Mouse (Mus musculus) telencephalon, adult 2 months (tissue): Measurements from ENCODE around the gene 1810065E05Rik.
A peak's percentile ranks its signal among the peaks of the same experiment; 100 is the strongest.

Experiments
- DNase-seq: peaks from one replicate; pipeline ENCODE4 v3.0.0-alpha.2; 2011; ENCODE audit warnings: low read depth, low spot score

The 1810065E05Rik gene

DNA sequence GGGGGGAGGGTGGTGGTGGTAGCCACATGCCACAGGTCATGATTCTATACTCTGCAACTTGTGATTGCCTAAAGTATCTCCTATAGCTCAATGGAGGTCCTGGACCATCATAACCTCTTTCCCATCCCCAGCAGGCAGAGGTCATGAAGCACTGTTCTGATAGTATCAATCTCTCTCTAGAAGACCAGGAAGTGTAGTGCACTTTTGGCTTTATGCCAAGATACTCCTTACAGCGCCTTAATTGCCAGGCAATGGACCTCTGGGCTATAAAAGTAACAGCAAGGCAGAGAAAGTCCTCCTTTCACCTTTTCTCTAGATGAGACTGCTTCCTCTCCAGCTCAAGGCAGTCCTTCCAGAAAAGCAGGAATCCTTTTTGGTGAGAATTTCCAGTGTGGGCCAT is at the start of gene 1810065E05Rik:
Gene 1810065E05Rik (plus strand): TSS at position 297 of the 400 bp plus-strand sequence.
- DNase-seq: no peak

DNA sequence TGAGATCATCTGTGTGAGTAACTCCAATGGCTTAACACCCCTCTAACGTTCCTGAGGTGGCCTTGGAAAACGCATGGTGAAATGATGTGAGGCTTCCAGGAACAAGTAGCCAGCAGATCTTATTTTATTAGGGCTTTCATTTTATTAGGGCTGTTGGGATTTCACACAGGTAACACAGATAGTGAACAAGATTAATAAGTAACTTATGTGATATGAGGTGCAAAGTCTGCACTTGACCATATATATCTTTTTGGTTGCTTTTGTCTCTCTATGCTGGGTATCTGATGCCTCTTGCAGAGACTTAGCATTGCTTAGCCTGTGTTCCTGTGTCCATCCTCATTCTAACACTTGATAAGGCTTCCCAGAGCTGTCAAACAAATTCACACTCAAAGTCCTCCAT is 43.6 kb upstream of the 1810065E05Rik start:
- DNase-seq: no peak

DNA sequence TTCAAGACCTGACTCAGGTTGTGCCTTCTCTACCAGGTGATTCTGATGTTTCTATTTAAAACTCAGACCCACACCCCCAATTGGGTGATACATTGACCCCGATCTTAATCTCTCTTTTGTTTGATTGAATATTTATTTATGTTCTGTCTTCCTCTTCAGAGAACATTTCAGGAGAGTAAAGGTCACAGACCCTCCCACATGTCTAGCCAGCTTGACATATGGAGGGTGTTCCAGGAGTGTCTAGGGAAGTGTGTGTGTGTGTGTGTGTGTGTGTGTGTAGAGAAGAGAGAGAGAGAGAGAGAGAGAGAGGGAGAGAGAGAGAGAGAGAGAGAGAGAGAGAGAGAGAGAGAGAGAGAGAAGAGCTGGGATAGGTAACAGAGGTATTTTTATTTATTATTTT is 43.2 kb upstream of the 1810065E05Rik start:
- no peak for DNase-seq

DNA sequence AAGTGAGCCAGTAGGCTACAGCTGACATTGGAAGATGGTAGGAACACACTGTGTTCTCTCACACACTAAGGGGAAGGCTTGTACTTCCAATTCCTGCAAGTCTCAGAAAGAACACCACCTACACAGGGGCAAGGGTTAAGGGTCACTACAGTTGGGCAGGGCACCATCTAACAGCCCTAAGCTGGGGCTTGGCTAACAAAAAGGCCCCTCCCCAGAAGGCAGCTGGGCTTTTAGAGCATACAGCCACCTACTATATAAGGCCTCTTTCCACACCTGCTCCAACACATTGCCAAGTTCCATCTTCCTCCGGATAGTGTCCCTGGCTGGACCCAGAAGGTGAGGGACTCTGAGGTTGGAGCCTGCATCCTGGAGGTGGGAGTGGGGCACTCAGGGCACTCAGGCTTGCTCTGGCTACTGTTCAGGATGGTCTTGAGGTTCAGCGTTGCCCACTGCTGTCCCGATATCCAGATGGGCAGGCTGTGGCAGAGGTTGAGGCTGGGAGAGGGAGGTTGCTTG is 42.1 kb upstream of the 1810065E05Rik start, which contains the start of gene Lypd8:
Gene Lypd8 (plus strand): TSS at position 281 of the 516 bp plus-strand sequence.
- DNase-seq: no peak

DNA sequence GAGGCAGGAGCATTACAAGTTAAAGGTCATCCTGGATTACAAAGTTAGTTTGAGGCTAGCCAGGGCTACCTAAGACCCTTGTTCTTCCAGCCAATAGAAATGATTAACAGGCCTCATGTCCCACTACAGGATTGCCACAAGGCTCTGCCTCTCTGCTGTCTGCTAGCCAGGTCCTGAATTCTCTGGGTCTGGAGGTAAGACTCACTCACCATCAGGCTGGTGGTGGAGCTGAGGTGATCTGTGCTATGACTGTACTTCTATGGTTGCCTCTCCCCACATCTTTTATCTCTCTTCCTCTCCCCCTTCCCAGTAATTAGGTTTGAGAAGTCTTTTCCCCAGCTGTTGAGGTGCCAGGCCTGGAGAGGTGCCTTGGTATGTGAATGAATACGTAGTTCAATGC is 41.4 kb upstream of the 1810065E05Rik start:
- no peak for DNase-seq

DNA sequence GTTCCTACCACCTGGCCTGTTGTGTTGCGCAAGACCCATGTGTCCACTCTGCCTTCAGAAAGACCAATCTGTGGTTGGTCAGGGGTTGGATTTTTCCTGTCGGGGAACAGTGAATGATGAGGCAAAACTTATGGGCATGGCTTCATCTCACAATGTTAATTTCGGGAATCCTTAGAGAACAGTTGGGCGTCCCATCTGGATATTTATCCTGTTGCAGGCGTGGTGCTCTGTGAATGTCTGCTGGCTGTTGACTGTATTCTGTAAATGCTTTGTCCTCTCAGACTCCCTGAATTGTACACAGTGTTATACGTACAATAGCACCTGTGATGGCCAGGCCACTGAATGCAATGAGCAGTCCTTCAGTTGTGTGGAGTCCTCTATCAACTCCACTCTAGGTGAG is 38.4 kb upstream of the 1810065E05Rik start:
- no peak for DNase-seq

DNA sequence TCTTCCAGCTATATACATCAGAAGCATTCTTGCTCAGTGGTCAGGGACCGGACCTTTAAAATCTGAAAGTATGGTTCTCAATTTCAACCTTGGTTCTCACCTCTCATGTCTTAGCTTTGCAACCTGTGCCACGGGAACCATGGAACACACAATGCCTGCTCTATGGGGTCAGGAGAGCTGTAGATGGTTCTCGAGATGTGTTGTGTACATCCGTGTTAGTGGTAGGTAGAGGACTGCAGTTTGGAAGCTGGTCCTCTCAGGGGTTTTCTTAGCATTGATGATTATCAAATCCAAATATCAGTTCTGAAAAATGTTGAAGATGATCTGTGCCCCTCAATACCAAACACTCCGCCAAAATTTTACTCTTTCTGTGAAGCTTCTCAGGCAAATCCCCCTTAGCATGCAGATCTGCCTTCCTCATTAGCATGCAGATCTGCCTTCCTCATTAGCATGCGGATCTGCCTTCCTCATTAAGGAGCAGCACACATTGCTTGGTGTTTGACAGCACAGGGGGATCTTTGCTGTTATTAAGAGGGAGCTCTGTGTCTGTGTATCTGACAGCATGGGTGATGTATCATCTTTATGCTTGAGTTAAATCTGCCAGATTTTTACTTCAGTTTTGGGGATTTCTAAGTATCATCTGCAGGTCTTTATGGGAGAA is 20.8 kb upstream of the 1810065E05Rik start:
- no peak for DNase-seq

DNA sequence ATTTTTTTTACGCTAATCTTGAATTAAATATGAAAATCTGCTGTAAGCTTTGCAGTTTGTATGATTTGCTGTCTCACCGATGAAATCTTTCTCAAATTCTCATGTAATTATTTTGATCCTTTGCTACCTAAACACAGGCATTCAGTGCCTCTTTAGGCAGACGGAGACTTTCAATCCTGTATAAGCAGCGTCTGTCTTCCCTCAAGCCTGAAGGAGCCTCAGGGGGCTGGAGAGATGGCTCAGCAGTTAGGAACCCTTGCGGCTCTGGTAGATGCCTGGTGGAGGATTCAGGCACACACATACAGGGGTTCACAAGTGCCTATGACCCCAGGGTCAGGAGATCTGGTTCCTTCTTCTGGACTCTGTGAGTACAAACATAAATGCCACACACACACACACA is 20.3 kb upstream of the 1810065E05Rik start:
- no peak for DNase-seq

DNA sequence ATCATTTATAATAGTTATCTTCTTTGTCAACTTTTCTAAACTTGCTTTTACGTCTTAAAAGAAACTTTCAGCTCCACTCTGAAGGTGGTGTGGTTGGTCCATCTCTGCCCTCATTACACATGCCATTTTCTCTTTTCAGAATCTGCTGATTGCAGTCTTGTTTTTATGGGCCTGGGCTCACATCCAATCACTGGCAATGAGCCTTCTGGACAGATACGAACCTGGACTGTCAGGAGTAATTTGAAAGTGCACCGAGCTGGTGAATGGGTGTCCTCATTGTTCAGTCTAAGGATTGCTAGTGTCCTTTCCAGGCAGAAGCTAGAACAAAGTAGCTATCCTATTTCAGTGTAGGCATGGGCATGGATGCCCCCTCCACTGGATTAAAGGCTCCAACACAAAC is 12.8 kb upstream of the 1810065E05Rik start:
- no peak for DNase-seq

DNA sequence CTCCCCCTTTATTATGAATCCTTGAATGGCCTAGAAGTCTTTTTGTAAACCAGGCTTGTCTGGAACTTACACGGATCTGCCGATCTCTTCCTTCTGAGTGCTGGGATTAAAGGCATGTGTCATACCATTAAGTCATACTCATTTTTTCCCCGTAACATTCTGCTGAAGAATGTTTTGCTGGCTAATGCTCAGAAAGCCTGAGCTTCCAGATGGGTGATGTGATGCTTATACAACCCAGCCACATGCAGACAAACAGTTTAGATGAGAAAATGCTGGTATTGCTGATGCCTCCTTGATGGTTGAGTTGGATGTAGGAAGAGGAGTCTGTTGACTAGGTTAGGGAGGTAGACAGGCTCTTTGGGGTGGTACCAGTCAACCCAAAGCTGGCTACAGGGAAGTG is 2.6 kb upstream of the 1810065E05Rik start:
- peak; percentile 8 for DNase-seq

DNA sequence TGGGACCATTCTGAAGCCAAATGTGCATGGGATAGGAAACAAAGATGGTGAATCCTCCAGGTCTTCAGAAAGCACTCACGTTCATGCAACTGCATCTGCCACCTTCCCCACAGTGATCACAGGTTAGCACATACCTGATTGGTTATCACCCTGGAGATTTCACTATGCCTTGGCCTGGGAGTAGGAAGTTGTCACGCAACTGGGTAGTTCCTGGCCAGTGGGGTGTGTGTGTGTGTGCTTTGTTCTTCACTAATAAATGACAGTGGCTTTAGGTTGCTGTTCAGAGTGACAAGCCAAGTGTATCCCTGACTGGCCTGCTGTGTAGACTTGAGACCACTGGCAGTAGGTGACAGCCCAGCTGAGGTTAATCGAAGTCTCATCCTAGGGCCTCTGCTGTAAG is 11.3 kb downstream of the 1810065E05Rik start, which contains the start of gene Gm12253:
Gene Gm12253 (plus strand): TSS at position 301 of the 400 bp plus-strand sequence.
- DNase-seq: no peak

DNA sequence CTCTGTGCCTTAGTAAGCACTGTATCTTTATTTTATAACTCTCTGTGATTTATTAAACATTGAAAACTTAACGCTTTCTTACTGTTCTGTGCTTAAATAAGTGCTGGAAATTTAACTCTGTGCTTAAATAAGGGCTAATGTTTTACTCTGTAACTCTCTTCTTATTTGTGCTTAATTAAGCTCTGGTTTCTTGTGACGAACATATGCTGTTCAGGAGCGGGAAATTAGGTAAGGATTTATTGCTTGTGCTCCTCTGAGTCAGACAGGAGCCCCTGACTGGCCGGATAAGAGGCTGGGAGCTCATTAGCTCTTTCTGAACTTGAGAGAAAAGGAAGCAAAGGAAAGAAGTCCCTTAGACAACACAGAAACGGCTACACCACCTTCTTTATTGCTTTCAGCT is 17.0 kb downstream of the 1810065E05Rik start:
- no peak for DNase-seq

DNA sequence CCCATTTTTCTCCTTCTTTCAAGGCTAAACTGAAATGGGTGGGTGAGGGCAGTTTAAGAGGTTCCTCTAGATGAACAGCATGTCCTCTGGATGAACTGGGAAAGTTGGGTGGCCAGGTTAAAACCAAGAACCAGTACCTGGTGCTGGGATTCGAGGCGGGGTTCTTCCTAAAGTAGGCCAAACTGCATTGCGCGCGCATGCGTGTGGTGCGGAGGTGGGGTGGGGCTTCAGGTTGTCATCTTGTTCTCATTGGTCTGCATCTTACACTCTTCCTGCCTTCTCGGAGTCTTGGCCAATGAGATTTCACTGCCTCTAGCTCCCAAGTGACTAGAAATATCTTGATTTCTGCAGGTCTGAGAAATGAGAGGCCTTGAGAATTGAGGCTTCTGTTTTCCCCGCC is 31.8 kb downstream of the 1810065E05Rik start, which contains the start of gene Lypd9:
Gene Lypd9 (minus strand): TSS at position 165 of the 400 bp plus-strand sequence.
- no peak for DNase-seq

DNA sequence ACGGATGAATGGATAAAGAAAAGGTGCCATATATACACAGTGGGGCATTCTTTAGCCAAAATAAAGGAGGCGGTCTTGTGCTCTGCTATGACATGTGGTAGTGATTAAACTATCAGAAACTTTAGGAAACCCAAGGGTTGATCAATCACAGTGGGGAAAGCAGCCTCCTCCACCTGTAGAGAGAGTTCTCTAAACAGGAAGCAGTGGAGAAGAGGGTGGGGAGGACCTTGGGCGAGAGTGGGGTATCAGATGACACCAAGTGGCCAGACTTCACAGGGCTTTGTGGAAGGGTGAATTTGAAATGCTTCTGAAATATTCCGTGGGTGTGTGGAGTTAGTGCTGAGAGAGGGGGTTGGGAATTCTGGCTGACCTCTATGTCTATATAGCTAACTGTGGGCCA is 32.7 kb downstream of the 1810065E05Rik start:
- no peak for DNase-seq

DNA sequence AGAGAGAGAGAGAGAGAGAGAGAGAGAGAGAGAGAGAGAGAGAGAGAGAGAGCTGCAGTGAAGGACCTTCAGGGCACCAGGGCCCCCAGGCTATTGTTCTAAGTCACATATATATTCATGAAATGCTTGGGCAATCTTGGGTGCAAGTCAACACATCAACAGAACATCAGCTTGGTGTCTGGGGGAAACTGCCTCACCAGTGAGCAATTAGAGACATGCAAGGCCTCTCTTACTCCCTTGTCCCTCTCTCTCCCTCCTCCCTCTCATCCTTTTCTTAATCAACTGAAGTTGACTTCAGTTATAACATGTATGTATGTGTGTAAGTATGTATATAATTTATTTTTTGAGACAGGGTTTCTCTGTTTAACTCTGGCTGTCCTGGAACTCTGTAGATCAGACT is 41.3 kb downstream of the 1810065E05Rik start, which contains the start of gene Olfr30:
Gene Olfr30 (minus strand): TSS at position 101 of the 400 bp plus-strand sequence.
- no peak for DNase-seq
